16 mouse cellular contexts compared by ENCODE assay signal in the genomic region with DNA sequence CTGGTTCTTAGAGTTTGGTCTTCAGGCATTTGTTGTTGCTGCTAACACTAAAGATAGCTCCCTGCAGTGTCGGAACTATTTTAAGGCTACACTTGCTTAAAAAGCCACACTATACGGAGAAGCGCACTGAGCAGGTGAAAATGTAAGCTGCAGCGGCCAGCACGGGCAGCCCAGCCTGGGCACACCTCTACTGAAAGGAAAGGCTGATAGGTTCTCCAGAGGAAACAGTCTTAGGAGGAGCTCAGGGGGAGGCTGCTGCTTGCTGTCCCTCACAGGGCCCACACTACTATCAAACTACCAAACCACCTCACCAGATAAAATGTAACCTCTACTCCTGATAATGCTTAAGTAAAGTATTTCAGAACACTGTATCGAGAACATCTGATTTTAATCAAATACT. TPM values are rescaled to one million over a fixed set of nuclear protein-coding genes. Genes with fewer than 3 reads are reported as not detected.
DNase-seq lines count a peak whose midpoint lies in the region; ATAC-seq and TF ChIP-seq lines count a peak whose summit lies in the region.
"Had no signal": no experiment of that assay in that cellular context is flagged by ENCODE, and none has a peak within 500 bp of the region (broad histone marks: within the 10 kb centered on the region; RNA-seq: fewer than 3 reads in every experiment).

No protein-coding gene starts in this region.

- ATAC-seq in heart, embryonic 13.5 days (ENCODE audit: extremely low read depth, insufficient number of reproducible peaks, low FRiP score, low TSS enrichment), result no peak
- no peak for ATAC-seq in heart, embryonic 16.5 days (replicated peaks; ENCODE audit: extremely low read depth, insufficient read depth, low FRiP score)
- ATAC-seq: forebrain, embryonic 13.5 days; midbrain, embryonic 13.5 days; Patski had no signal

- intact Hi-C loops in heart, postnatal 25 days (cut with DNase I), result no loop called here

- 36% methylated on average over 6 of the region's 6 CpGs for WGBS in heart, embryonic 13.5 days
- WGBS in heart, embryonic 16.5 days, result 44% methylated on average over 6 of the region's 6 CpGs
- 27% methylated on average over 6 of the region's 6 CpGs for WGBS in small intestine, adult 2 months

- TF ChIP-seq POLR2A in small intestine, adult 2 months (IDR thresholded peaks at IDR 0.05; ENCODE audit: low read depth, low read length), result no peak

- H3K4me3 ChIP-seq in heart, embryonic 13.5 days, result no peak overlapping the region
- no peak overlapping the region for H3K4me3 ChIP-seq in heart, embryonic 16.5 days (ENCODE audit: low read length)
- H3K4me3 ChIP-seq in small intestine, adult 2 months (ENCODE audit: low read depth, low read length), result no peak overlapping the region
- H3K4me3 ChIP-seq: forebrain, embryonic 13.5 days; hindbrain, embryonic 12.5 days; midbrain, embryonic 13.5 days had no signal

- H3K4me2 ChIP-seq in heart, embryonic 13.5 days, result peak overlapping the region; percentile 45
- H3K4me2 ChIP-seq in heart, embryonic 16.5 days (ENCODE audit: low read depth, low read length), result peak overlapping the region; percentile 49
- H3K4me2 ChIP-seq: forebrain, embryonic 13.5 days; hindbrain, embryonic 12.5 days; midbrain, embryonic 13.5 days had no signal

- no peaks in the 10 kb centered on the region for H3K27me3 ChIP-seq in heart, embryonic 13.5 days (replicated peaks)
- H3K27me3 ChIP-seq in heart, embryonic 16.5 days (ENCODE audit: control insufficient read depth, insufficient read depth, low read length), result no peaks in the 10 kb centered on the region
- H3K27me3 ChIP-seq in small intestine, adult 2 months (ENCODE audit: control insufficient read depth, insufficient read depth, low read length), result no peaks in the 10 kb centered on the region
- H3K27me3 ChIP-seq: forebrain, embryonic 13.5 days; hindbrain, embryonic 12.5 days; midbrain, embryonic 13.5 days; Patski had no signal

- peaks cover 74% of the 10 kb centered on the region for H3K4me1 ChIP-seq in heart, embryonic 13.5 days
- H3K4me1 ChIP-seq in heart, embryonic 16.5 days (ENCODE audit: control insufficient read depth, insufficient read depth, low read length), result peaks cover 50% of the 10 kb centered on the region
- H3K4me1 ChIP-seq in small intestine, adult 2 months (ENCODE audit: control insufficient read depth, insufficient read depth, insufficient read length, low read length), result peaks cover 27% of the 10 kb centered on the region

- DNase-seq in heart, postnatal 25 days (ENCODE audit: low spot score), result no peak
- DNase-seq in liver, result peak; percentile 45
- DNase-seq in layer of hippocampus, postnatal 25 days (ENCODE audit: extremely low spot score in 1 of 2, low spot score in 1 of 2), result no peak
- no peak for DNase-seq in ovary, postnatal 10 days (ENCODE audit: low spot score)
- DNase-seq: cerebellum, adult 11 months; gastrocnemius, postnatal 10 days; kidney, adult 18-20 months; kidney, postnatal 4 days; lung, postnatal 36 days had no signal

- peak overlapping the region; percentile 48; the same call in 1 of the 2 replicates for H3K27ac ChIP-seq in heart, embryonic 13.5 days (replicated peaks)
- peak overlapping the region; percentile 69 for H3K27ac ChIP-seq in heart, embryonic 16.5 days (ENCODE audit: low read length)
- H3K27ac ChIP-seq in small intestine, adult 2 months (ENCODE audit: insufficient read depth, low read depth, low read length), result peak overlapping the region; percentile 77
- H3K27ac ChIP-seq: forebrain, embryonic 13.5 days; hindbrain, embryonic 12.5 days; midbrain, embryonic 13.5 days had no signal

- TF ChIP-seq CTCF in small intestine, adult 2 months (IDR thresholded peaks at IDR 0.05; ENCODE audit: extremely low read depth, insufficient read length, insufficient replicate concordance, low read depth, low read length), result no peak

- no peaks in the 10 kb centered on the region for H3K9me3 ChIP-seq in heart, embryonic 13.5 days
- no peaks in the 10 kb centered on the region for H3K9me3 ChIP-seq in heart, embryonic 16.5 days (replicated peaks; ENCODE audit: control insufficient read depth, low read length)
- H3K9me3 ChIP-seq: forebrain, embryonic 13.5 days; hindbrain, embryonic 12.5 days; midbrain, embryonic 13.5 days had no signal

- H3K9ac ChIP-seq in heart, embryonic 13.5 days, result peak overlapping the region; percentile 38
- peak overlapping the region; percentile 60 for H3K9ac ChIP-seq in heart, embryonic 16.5 days (ENCODE audit: low read length)
- H3K9ac ChIP-seq: forebrain, embryonic 13.5 days; hindbrain, embryonic 12.5 days; midbrain, embryonic 13.5 days had no signal

- H3K36me3 ChIP-seq in heart, embryonic 13.5 days, result no peaks in the 10 kb centered on the region
- H3K36me3 ChIP-seq in heart, embryonic 16.5 days (ENCODE audit: control insufficient read depth, insufficient read depth), result no peaks in the 10 kb centered on the region
- H3K36me3 ChIP-seq in small intestine, adult 2 months (ENCODE audit: control insufficient read depth, insufficient read depth, low read length), result peaks cover 2% of the 10 kb centered on the region
- H3K36me3 ChIP-seq: hindbrain, embryonic 12.5 days; midbrain, embryonic 13.5 days had no signal

RNA-seq across cellular contexts. Expression of a gene that starts 16.7 kb away (rescaled TPM):
- polyA plus RNA-seq in heart, embryonic 13.5 days (2015; fragmentation: Nextera tagmentation; extraction: Ambion mirVana), result 5.8 and 6.5 TPM in 2 replicates
- 10 to 100 TPM; 30.7 to 33.5 TPM for total RNA-seq in heart, postnatal 25 days (2021)
- polyA plus RNA-seq in heart, embryonic 16.5 days (2015; fragmentation: Nextera tagmentation; extraction: Ambion mirVana), result 8.9 and 9.0 TPM in 2 replicates
- polyA plus RNA-seq in small intestine, adult 2 months (2012; rRNA removed), result 12.8 and 39.6 TPM in 2 replicates
- 10 to 100 TPM; 48.4 to 61.9 TPM for total RNA-seq in layer of hippocampus, postnatal 25 days (2021)
